In the genomic region with DNA sequence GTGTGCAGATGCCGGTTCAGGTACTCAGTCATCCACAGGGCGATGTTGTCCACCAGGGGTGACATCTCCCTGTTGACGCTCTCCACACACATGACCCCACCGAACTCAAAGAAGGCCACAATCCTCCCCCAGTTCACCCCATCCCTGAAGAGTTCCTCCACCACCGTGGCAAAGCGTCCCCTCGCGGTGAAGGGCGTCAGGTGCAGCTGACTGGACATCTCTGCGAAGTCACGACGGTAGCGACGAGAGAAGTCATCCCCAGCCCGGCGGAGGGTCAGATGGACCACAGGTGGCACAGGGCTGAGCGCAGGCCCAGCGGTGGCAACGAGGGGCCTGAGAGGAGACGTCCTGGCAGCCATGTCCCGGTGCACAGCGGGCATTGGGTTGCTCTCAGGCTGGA, we compare ENCODE assay signal across 8 mouse cellular contexts. TPM values are rescaled to one million over a fixed set of nuclear protein-coding genes. Genes with fewer than 3 reads are reported as not detected.
DNase-seq lines count a peak whose midpoint lies in the region; ATAC-seq lines count a peak whose summit lies in the region.

No protein-coding gene starts in this region.

- H3K4me2 ChIP-seq in intestine, embryonic 15.5 days (replicated peaks) = peak overlapping the region; percentile 98
- peak overlapping the region; percentile 96 for H3K4me2 ChIP-seq in midbrain, embryonic 14.5 days (ENCODE audit: low read length)

- 4% methylated on average over 22 of the region's 22 CpGs for WGBS in intestine, embryonic 15.5 days
- 9% methylated on average over 22 of the region's 22 CpGs for WGBS in midbrain, embryonic 14.5 days

- no peaks in the 10 kb centered on the region for H3K27me3 ChIP-seq in intestine, embryonic 15.5 days (replicated peaks)
- no peaks in the 10 kb centered on the region for H3K27me3 ChIP-seq in midbrain, embryonic 14.5 days (ENCODE audit: control insufficient read depth, insufficient read depth, low read length)

- no peak for ATAC-seq in intestine, embryonic 15.5 days
- ATAC-seq in midbrain, embryonic 14.5 days (ENCODE audit: low FRiP score, low TSS enrichment) = no peak

- H3K9ac ChIP-seq in intestine, embryonic 15.5 days = peak overlapping the region; percentile 51
- H3K9ac ChIP-seq in midbrain, embryonic 14.5 days (replicated peaks; ENCODE audit: low read length) = peak overlapping the region; percentile 92

- H3K4me1 ChIP-seq in intestine, embryonic 15.5 days (replicated peaks) = peaks cover 14% of the 10 kb centered on the region; the same call in 1 of the 2 replicates
- H3K4me1 ChIP-seq in midbrain, embryonic 14.5 days (ENCODE audit: control insufficient read depth, insufficient read depth, low read length) = peaks cover 22% of the 10 kb centered on the region

- no peak overlapping the region for H3K27ac ChIP-seq in intestine, embryonic 15.5 days
- H3K27ac ChIP-seq in midbrain, embryonic 14.5 days (replicated peaks; ENCODE audit: low read depth, low read length) = no peak overlapping the region

- H3K36me3 ChIP-seq in intestine, embryonic 15.5 days = no peaks in the 10 kb centered on the region
- H3K36me3 ChIP-seq in midbrain, embryonic 14.5 days (ENCODE audit: control insufficient read depth, insufficient read depth, low read length) = no peaks in the 10 kb centered on the region

- H3K9me3 ChIP-seq in intestine, embryonic 15.5 days = no peaks in the 10 kb centered on the region
- H3K9me3 ChIP-seq in midbrain, embryonic 14.5 days (ENCODE audit: control insufficient read depth, low read length) = no peaks in the 10 kb centered on the region

- peak overlapping the region; percentile 78 for H3K4me3 ChIP-seq in intestine, embryonic 15.5 days (replicated peaks)
- peak overlapping the region; percentile 74 for H3K4me3 ChIP-seq in midbrain, embryonic 14.5 days (replicated peaks; ENCODE audit: low read depth, low read length)

- DNase-seq in adrenal gland, adult 8-10 months = peak; percentile 24
- peak; percentile 77 for DNase-seq in embryo, embryonic 10 days (ENCODE audit: low spot score)
- peak; percentile 97 for DNase-seq in heart, adult 11 months
- DNase-seq in liver = peak; percentile 24
- DNase-seq in midbrain, embryonic 14.5 days = peak; percentile 67
- DNase-seq in spleen, adult 12 weeks (ENCODE audit: low spot score) = peak; percentile 29
- no peak for DNase-seq in adipocyte (ENCODE audit: low spot score)

RNA-seq across cellular contexts. Expression of gene Bcl2, which starts 1.7 kb away (rescaled TPM):
- 1 to 10 TPM; 5.8 to 7.7 (median 6.9) TPM for total RNA-seq in adrenal gland, adult 8-10 months (2022)
- 13.2 and 13.9 TPM in 2 replicates for polyA plus RNA-seq in intestine, embryonic 15.5 days (2015; fragmentation: Nextera tagmentation; extraction: Ambion mirVana)
- 10.7 and 12.2 TPM in 2 replicates for polyA plus RNA-seq in midbrain, embryonic 14.5 days (2014; fragmentation: Nextera tagmentation; extraction: Ambion mirVana)

RNA-seq across cellular contexts. Expression of gene Kdsr, which starts 47.2 kb away (rescaled TPM):
- total RNA-seq in adrenal gland, adult 8-10 months (2022) = 10 to 100 TPM; 43.0 to 45.7 (median 45.4) TPM
- polyA plus RNA-seq in intestine, embryonic 15.5 days (2015; fragmentation: Nextera tagmentation; extraction: Ambion mirVana) = 13.2 and 14.9 TPM in 2 replicates
- 14.3 and 18.1 TPM in 2 replicates for polyA plus RNA-seq in midbrain, embryonic 14.5 days (2014; fragmentation: Nextera tagmentation; extraction: Ambion mirVana)
